Mouse (Mus musculus): ENCODE measurements around the gene Tmigd3. TPM values are rescaled to one million over a fixed set of nuclear protein-coding genes. Genes with fewer than 3 reads are reported as not detected.

The Tmigd3 gene
- polyA plus RNA-seq, 1 experiment from 2014 or later: not detected

DNA sequence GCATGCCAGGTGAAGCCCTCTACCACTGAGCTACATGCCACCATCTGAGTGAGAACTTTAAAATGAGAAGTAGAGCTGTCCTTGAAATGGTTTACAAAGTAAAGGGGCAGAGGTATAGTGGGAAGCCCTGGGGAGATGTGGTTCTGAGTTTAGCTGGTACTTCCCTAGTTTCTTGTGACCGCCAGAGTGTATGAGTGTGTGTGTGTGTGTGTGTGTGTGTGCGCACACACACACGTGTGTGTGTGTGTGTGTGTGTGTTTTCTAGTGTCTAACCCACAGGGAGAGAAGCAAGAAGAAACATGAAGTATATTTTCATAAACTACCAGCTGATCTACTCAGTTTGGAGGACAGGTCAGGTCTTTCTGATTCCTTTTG lies 57.5 kb downstream of the Tmigd3 start:
- H3K9me3 ChIP-seq: no peaks in the 10 kb centered on the region
- no peak overlapping the region for H3K4me3 ChIP-seq
- H3K4me2 ChIP-seq (replicated peaks): no peak overlapping the region
- no peaks in the 10 kb centered on the region for H3K27me3 ChIP-seq
- no peaks in the 10 kb centered on the region for H3K36me3 ChIP-seq
- WGBS: 81% methylated on average over 3 of the region's 3 CpGs
- no peak for ATAC-seq (ENCODE audit: low FRiP score, low read depth)
- no peaks in the 10 kb centered on the region for H3K4me1 ChIP-seq
- H3K27ac ChIP-seq (replicated peaks): no peak overlapping the region
- no peak overlapping the region for H3K9ac ChIP-seq (replicated peaks)

DNA sequence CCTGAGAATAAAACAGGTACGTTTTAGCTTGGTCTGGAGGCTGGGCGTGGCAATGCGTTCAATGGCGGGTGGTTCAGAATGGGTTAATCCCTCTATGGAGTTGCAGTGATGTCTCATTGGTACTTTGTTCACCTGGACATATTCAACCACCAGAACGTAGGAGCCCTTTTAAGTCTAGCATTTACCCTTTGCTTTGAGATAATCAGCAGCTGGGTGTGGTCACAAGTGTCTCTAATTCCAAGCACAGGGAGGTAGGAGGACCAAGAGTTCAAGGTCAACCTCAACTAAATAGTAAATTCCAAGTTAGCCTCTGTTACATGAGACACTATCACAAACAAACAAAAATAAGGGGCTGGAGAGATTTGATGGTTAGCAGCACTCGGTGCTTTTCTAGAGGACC lies 58.1 kb downstream of the Tmigd3 start:
- H3K27ac ChIP-seq (replicated peaks): no peak overlapping the region
- H3K4me1 ChIP-seq: no peaks in the 10 kb centered on the region
- no peaks in the 10 kb centered on the region for H3K9me3 ChIP-seq
- WGBS: 87% methylated on average over 6 of the region's 6 CpGs
- no peak for ATAC-seq (ENCODE audit: low FRiP score, low read depth)
- no peaks in the 10 kb centered on the region for H3K27me3 ChIP-seq
- no peak overlapping the region for H3K4me3 ChIP-seq
- no peaks in the 10 kb centered on the region for H3K36me3 ChIP-seq
- no peak overlapping the region for H3K4me2 ChIP-seq (replicated peaks)
- no peak overlapping the region for H3K9ac ChIP-seq (replicated peaks)

DNA sequence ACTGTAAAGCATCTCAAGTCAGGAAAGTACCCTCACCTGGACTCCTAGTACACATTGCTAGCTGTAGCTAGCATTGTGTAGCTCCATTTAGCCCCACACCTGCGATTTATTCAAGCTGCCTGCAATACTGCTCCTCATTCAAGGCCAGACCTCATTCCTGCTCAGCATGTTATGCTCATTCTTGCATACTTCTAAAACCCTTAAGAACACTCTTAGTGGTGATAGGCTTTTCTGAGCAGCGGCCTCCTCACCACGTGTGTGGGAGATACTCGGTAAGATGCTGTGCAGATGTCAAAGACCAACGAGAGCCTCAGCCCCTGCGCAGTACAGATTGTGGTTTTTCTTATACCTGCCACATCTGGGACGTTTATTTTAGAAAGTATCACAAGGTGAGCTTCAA lies 59.1 kb downstream of the Tmigd3 start:
- H3K4me1 ChIP-seq: no peaks in the 10 kb centered on the region
- 84% methylated on average over 7 of the region's 7 CpGs for WGBS
- ATAC-seq (ENCODE audit: low FRiP score, low read depth): no peak
- H3K9me3 ChIP-seq: no peaks in the 10 kb centered on the region
- H3K36me3 ChIP-seq: no peaks in the 10 kb centered on the region
- H3K27ac ChIP-seq (replicated peaks): no peak overlapping the region
- H3K27me3 ChIP-seq: no peaks in the 10 kb centered on the region
- no peak overlapping the region for H3K4me3 ChIP-seq
- no peak overlapping the region for H3K4me2 ChIP-seq (replicated peaks)
- no peak overlapping the region for H3K9ac ChIP-seq (replicated peaks)

GRCm38 (mm10) chr3:105931095-105931494 lies 60.4 kb downstream of the Tmigd3 start:
- no peak for ATAC-seq (ENCODE audit: low FRiP score, low read depth)
- H3K36me3 ChIP-seq: no peaks in the 10 kb centered on the region
- 93% methylated on average over 2 of the region's 2 CpGs for WGBS
- no peaks in the 10 kb centered on the region for H3K9me3 ChIP-seq
- H3K4me2 ChIP-seq (replicated peaks): no peak overlapping the region
- H3K27ac ChIP-seq (replicated peaks): no peak overlapping the region
- H3K4me3 ChIP-seq: no peak overlapping the region
- H3K4me1 ChIP-seq: no peaks in the 10 kb centered on the region
- no peaks in the 10 kb centered on the region for H3K27me3 ChIP-seq
- no peak overlapping the region for H3K9ac ChIP-seq (replicated peaks)

DNA sequence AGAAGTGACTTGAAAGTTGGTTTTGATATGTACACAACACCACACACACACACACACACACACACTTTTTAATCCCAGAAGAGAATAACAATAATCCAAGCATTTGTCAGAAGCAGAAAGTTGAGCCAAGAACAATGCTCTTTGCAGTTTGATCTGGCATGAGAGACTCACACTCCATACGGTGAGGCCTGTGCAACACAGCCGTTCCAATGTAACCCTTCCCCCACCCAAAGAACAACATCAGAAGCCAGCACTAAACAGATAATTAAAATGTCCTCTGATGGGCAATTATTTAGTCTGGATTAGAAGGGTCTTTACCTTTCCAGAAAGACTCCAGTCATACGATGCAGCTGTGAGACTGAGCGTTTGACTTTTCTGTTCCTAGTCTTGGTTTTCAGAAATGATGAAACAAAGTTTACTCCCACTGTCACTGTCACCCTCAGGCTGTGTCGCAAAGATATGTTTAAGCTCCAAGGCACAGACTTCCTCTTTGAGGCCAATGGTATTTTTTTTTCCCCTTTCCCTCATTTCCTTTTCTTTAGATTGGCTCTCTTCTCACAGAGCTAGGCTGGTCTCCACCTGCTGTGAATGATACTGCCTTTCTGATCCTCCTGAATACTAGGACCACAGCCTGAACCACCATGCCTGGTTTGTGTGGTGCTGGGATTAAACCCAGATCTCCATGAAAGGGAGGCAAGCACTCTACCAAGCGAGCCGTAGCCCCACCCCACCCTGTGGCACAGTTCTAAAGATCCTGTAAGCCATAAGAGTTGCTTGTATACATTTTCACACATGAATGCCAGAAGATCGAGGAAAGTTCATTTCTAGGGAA lies 61.8 kb downstream of the Tmigd3 start, which contains the start of gene I830077J02Rik:
TSS of gene I830077J02Rik (minus strand) at position 425 of the 832 bp plus-strand sequence.
- Histone ChIP-seq H3K9ac (replicated peaks) (no peak within 1 kb of the TSS), H3K27me3 (no peaks in the 10 kb centered on the region), H3K9me3 (no peaks in the 10 kb centered on the region), H3K4me3 (no peak within 1 kb of the TSS), H3K4me1 (no peaks in the 10 kb centered on the region), H3K36me3 (0 out of 2 replicates have a peak, but pooled peaks cover 5% of the 10 kb centered on the region), H3K4me2 (replicated peaks) (no peak within 1 kb of the TSS), H3K27ac (replicated peaks) (no peak within 1 kb of the TSS)
- 89% methylated on average over 8 of the region's 8 CpGs for WGBS
- ATAC-seq (ENCODE audit: low FRiP score, low read depth): no peak

GRCm38 (mm10) chr3:105933926-105934325 lies 63.2 kb downstream of the Tmigd3 start:
- 97% methylated on average over 6 of the region's 6 CpGs for WGBS

GRCm38 (mm10) chr3:105935033-105935432 lies 64.3 kb downstream of the Tmigd3 start:
- ATAC-seq (ENCODE audit: low FRiP score, low read depth): no peak
- Histone ChIP-seq H3K36me3 (peaks cover 13% of the 10 kb centered on the region), H3K4me1 (no peaks in the 10 kb centered on the region), H3K4me2 (replicated peaks) (no peak overlapping the region), H3K27me3 (no peaks in the 10 kb centered on the region), H3K4me3 (no peak overlapping the region), H3K27ac (replicated peaks) (no peak overlapping the region), H3K9me3 (no peaks in the 10 kb centered on the region), H3K9ac (replicated peaks) (no peak overlapping the region)
- WGBS: 94% methylated on average over 5 of the region's 5 CpGs

More at GRCm38 (mm10) chr3:105933926-105934325, 63.2 kb downstream of the Tmigd3 start:
- no peak overlapping the region for H3K27ac ChIP-seq (replicated peaks)
- H3K27me3 ChIP-seq: no peaks in the 10 kb centered on the region
- H3K9ac ChIP-seq (replicated peaks): no peak overlapping the region
- H3K36me3 ChIP-seq: peaks cover 8% of the 10 kb centered on the region; the same call in 1 of the 2 replicates
- no peak overlapping the region for H3K4me3 ChIP-seq
- no peaks in the 10 kb centered on the region for H3K4me1 ChIP-seq
- H3K9me3 ChIP-seq: no peaks in the 10 kb centered on the region
- ATAC-seq (ENCODE audit: low FRiP score, low read depth): no peak
- H3K4me2 ChIP-seq (replicated peaks): no peak overlapping the region

GRCm38 (mm10) chr3:105936111-105936510 lies 65.4 kb downstream of the Tmigd3 start:
- no peak overlapping the region for H3K4me3 ChIP-seq
- peaks cover 24% of the 10 kb centered on the region for H3K36me3 ChIP-seq
- ATAC-seq (ENCODE audit: low FRiP score, low read depth): no peak
- H3K4me1 ChIP-seq: no peaks in the 10 kb centered on the region
- H3K9ac ChIP-seq (replicated peaks): no peak overlapping the region
- WGBS: 89% methylated on average over 4 of the region's 4 CpGs
- H3K9me3 ChIP-seq: no peaks in the 10 kb centered on the region
- H3K4me2 ChIP-seq (replicated peaks): no peak overlapping the region
- no peaks in the 10 kb centered on the region for H3K27me3 ChIP-seq
- no peak overlapping the region for H3K27ac ChIP-seq (replicated peaks)

DNA sequence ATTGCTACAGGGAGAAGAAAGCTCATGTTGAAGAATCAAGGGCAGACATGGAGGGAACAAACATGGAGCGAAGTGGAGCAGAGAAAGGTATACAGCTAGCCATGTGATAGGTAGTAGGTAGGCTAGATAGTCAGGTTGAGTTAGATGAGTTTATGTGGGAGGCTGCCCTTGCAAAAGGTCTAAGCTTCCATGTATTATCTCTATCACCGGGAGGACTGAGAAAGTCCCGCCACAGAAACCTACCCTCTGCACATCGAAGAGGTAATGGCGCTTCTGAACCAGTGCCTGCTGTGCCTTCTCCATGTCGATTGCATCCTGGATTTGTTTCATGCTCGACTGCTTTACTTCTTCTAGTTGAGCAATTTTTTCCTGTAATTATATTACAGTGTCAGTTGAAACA lies 80.6 kb downstream of the Tmigd3 start:
- H3K9me3 ChIP-seq: no peaks in the 10 kb centered on the region
- H3K4me2 ChIP-seq (replicated peaks): no peak overlapping the region
- H3K9ac ChIP-seq (replicated peaks): no peak overlapping the region
- WGBS: 97% methylated on average over 7 of the region's 7 CpGs
- ATAC-seq (ENCODE audit: low FRiP score, low read depth): no peak
- H3K36me3 ChIP-seq: peaks cover 73% of the 10 kb centered on the region
- H3K4me3 ChIP-seq: no peak overlapping the region
- no peaks in the 10 kb centered on the region for H3K4me1 ChIP-seq
- H3K27me3 ChIP-seq: no peaks in the 10 kb centered on the region
- H3K27ac ChIP-seq (replicated peaks): no peak overlapping the region

- H3K9me3 ChIP-seq: no peaks in the 10 kb centered on the region
- no peaks in the 10 kb centered on the region for H3K27me3 ChIP-seq
- H3K4me1 ChIP-seq: peaks cover 22% of the 10 kb centered on the region
- peak overlapping the region; percentile 69; the same call in 1 of the 2 replicates for H3K4me2 ChIP-seq (replicated peaks)
- H3K27ac ChIP-seq (replicated peaks): no peak overlapping the region
- H3K9ac ChIP-seq (replicated peaks): no peak overlapping the region
- ATAC-seq (ENCODE audit: low FRiP score, low read depth): no peak
- WGBS: 93% methylated on average over 1 of the region's 1 CpGs
- peaks cover 44% of the 10 kb centered on the region for H3K36me3 ChIP-seq
- H3K4me3 ChIP-seq: no peak overlapping the region
These were observed 86.5 kb downstream of the Tmigd3 start for GRCm38 (mm10) chr3:105957235-105957634.

DNA sequence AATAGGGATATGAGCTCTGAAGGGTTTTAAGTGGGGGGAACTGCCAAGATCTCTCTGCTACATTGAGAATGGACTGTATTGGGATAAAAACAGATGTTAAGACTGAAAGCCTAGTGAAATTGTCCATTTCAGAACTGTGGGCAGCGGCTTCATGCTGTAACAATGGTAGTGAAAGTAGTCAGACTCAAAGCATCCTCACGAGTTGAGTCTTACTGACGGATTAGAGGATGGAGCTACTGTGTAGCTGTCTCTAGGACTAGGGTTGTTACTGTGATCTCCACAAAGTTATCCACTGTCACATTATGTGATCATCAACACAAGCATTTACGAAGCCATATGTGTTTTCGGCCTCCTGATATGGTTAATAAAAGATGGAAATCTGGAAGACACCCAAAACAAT lies 87.5 kb downstream of the Tmigd3 start:
- no peak for ATAC-seq (ENCODE audit: low FRiP score, low read depth)
- H3K4me1 ChIP-seq: peaks cover 22% of the 10 kb centered on the region
- peaks cover 44% of the 10 kb centered on the region for H3K36me3 ChIP-seq
- no peaks in the 10 kb centered on the region for H3K27me3 ChIP-seq
- H3K4me2 ChIP-seq (replicated peaks): peak overlapping the region; percentile 69
- WGBS: 38% methylated on average over 5 of the region's 5 CpGs
- H3K9me3 ChIP-seq: no peaks in the 10 kb centered on the region
- H3K4me3 ChIP-seq: peak overlapping the region; percentile 76
- H3K27ac ChIP-seq (replicated peaks): no peak overlapping the region
- H3K9ac ChIP-seq (replicated peaks): peak overlapping the region; percentile 93

GRCm38 (mm10) chr3:105958974-105959580 lies 88.4 kb downstream of the Tmigd3 start, which contains the start of gene Wdr77:
Wdr77 (plus strand) TSS chr3:105959369.
- Histone ChIP-seq H3K9ac (replicated peaks) (peak within 1 kb of the TSS; percentile 93), H3K27me3 (no peaks in the 10 kb centered on the region), H3K4me3 (peak within 1 kb of the TSS; percentile 76), H3K27ac (replicated peaks) (peak within 1 kb of the TSS; percentile 88), H3K4me2 (replicated peaks) (peak within 1 kb of the TSS; percentile 88), H3K36me3 (peaks cover 47% of the 10 kb centered on the region), H3K4me1 (peaks cover 22% of the 10 kb centered on the region), H3K9me3 (no peaks in the 10 kb centered on the region)
- ATAC-seq (ENCODE audit: low FRiP score, low read depth): peak; percentile 98
- under 1% methylated on average over 52 of the region's 52 CpGs for WGBS
